Mouse (Mus musculus) bone marrow, adult 2 months (tissue): Measurements from ENCODE around the gene Chn1. TPM values are rescaled to one million over a fixed set of nuclear protein-coding genes. Genes with fewer than 3 reads are reported as not detected.

Source experiments
- H3K27ac ChIP-seq: fragments of 200-500 bp; 2 replicates; pipeline ENCODE4 v1.5.1; 2012; ENCODE audit warnings: low read depth, mild to moderate bottlenecking, control low read depth, inconsistent platforms, low read length; ENCODE audit not compliant: control insufficient read depth, poor library complexity, insufficient read depth
- H3K4me1 ChIP-seq: fragments of 200-500 bp; 2 replicates; pipeline ENCODE4 v1.6.1; 2011; ENCODE audit warnings: low read length; ENCODE audit not compliant: control insufficient read depth, insufficient read depth
- H3K4me3 ChIP-seq: fragments of 200-500 bp; replicated peaks from 2 replicates; pipeline ENCODE3; 2011; ENCODE audit warnings: mild to moderate bottlenecking, low read depth, low read length, control low read depth; ENCODE audit not compliant: control insufficient read depth
- CTCF ChIP-seq: fragments of 200-500 bp; IDR thresholded peaks from 2 replicates; pipeline ENCODE4 v1.5.1; 2011; ENCODE audit warnings: low read length, control low read depth; ENCODE audit not compliant: control insufficient read depth, insufficient read depth
- POLR2A ChIP-seq: fragments of 200-500 bp; IDR thresholded peaks from 2 replicates; pipeline ENCODE4 v1.6.1; 2011; ENCODE audit warnings: low read depth, mild to moderate bottlenecking, control low read depth, low read length, borderline replicate concordance; ENCODE audit not compliant: control insufficient read depth
- WGBS: fragments of 180-500 bp; shearing (Covaris S2); methylation state at CpG from one replicate; pipeline ENCODE4 v1.1.7; 2018; 5-methylcytosine and 5-hydroxymethylcytosine counted together
- polyA plus RNA-seq: library from polyadenylated mRNA; stranded (reverse); fragments of >200 nt; gene quantifications from 2 replicates; pipeline ENCODE4 v1.2.4, GENCODE M21; 2011; ENCODE audit warnings: low replicate concordance; ENCODE audit not compliant: missing spikeins, insufficient read depth, insufficient read length

Gene Chn1
- polyA plus RNA-seq, 1 experiment, result not detected

DNA sequence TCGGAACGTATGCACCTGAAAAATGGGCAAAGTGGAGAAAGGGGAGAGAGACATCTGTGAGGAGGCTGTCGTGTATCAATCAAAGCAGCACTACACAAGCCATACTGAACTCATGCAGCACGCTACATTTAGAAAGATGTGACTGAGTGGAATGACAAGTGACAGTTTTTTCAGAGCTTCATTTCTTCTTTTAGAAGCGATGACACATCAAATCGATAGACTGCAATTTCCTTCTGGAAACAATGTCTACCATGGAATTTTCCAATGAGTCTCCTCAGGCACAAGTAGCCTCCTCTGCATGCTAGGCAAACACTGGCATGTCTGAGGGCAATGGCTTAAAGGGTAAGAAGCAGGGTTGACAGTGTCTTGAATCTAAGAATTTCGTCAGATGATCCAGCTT is 143.3 kb downstream of the Chn1 start:
- H3K4me3 ChIP-seq, result no peak overlapping the region
- H3K27ac ChIP-seq, result no peak overlapping the region
- 73% methylated on average over 7 of the region's 7 CpGs for WGBS
- TF ChIP-seq POLR2A (no peak), CTCF (no peak)
- H3K4me1 ChIP-seq, result no peaks in the 10 kb centered on the region

DNA sequence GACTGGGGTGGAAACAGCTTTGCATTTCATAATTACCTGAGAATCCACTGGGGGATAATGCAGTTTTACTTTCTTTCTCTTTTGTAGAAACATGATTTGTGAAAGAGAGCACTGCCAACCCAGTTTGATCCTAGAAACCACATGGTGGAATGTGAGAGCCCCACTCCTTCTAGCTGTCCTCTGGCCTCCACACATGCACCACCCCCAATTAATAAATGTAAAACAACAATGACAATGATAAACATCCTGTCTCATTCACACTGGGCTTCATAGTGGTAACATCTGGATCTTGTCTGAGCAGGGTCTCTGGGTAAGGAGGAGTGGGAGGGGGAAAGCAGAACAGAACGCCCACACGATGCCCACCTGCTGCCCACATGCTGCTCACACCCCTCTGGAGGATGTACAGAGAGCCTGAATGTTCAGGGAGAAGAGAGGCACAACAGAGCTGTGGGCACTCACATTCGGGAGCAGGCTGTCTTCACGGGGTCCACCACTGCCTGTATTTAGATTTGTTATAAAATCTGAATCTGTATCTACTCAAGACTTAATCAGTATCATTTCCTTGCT is 156.6 kb downstream of the Chn1 start:
- no peaks in the 10 kb centered on the region for H3K4me1 ChIP-seq
- 80% methylated on average over 4 of the region's 4 CpGs for WGBS
- no peak for TF ChIP-seq POLR2A
- H3K27ac ChIP-seq, result no peak overlapping the region
- no peak overlapping the region for H3K4me3 ChIP-seq

DNA sequence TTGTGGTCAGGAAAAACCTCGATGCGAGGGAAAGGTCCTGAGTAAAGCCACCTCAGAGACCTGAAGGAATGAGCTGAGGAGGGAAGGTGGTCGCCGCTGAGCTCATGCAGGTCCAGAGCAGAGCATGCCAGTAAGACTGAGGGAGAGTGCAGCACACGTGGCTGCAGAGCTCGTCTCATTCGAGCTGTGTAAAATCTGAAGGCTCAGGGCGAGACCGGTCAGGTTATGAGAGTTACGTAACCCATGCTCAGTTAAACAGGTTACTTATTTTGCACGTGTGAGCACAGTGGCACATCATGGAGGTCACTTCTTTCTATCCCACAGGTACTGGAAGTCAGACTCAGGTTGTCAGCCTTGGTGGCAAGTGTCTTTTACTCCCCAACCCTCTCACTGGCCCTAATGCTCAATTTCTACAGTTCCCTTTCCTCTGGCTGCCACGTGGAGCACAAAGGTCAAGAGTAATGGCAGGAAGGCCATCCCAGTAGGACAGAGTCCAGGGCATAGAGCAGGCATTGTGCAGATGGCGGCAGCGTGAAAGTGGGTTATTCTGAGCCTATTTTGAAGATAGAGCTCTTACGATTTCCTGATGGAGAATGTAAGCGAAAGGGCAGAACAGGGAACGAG is 158.6 kb downstream of the Chn1 start:
- Histone ChIP-seq H3K4me1 (no peaks in the 10 kb centered on the region; the same call in 1 of the 2 replicates), H3K4me3 (no peak overlapping the region), H3K27ac (no peak overlapping the region)
- 79% methylated on average over 17 of the region's 17 CpGs for WGBS
- no peak for TF ChIP-seq CTCF
- TF ChIP-seq POLR2A, result no peak

DNA sequence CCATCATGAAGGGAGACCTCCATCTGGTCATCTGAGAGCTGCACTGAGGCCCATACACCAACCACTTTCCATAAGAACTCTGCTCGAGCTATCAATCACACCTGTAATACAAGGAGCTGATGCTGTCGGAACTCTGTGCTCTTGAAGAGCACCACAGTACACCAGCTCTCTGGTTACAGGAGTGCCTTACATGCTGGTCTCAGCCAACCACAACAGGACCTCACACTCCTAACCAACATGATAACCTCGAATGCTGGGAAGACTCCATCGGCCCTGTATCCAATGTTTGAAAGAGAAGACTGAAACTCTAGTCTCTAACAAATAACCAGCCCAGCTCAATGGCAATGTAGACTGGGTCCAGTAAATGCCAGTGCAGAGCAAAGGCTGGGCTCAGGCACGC is 159.7 kb downstream of the Chn1 start:
- Histone ChIP-seq H3K27ac (no peak overlapping the region), H3K4me1 (no peaks in the 10 kb centered on the region; the same call in 1 of the 2 replicates), H3K4me3 (no peak overlapping the region)
- 83% methylated on average over 5 of the region's 5 CpGs for WGBS
- TF ChIP-seq CTCF, result no peak

DNA sequence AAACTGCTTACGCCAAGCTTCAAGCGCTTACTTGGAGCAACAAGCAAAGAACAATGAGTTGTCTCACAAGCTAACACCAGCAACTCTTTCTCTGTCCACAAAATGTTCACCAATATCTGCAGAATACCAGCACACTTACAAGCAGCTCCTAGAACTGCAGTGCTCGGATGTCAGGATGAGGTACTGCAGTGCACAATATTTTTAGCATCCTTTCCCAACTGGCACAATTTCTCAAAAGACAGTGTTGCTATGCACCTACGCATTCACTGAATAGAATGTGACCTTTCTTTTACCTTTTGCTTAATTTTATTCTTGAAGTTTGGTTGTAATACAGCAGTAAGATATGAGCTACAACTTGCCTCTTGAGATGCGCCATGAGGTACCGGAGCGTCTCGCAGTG is 160.8 kb downstream of the Chn1 start:
- 94% methylated on average over 8 of the region's 8 CpGs for WGBS
- TF ChIP-seq POLR2A, result no peak
- no peak for TF ChIP-seq CTCF
- no peaks in the 10 kb centered on the region; the same call in 1 of the 2 replicates for H3K4me1 ChIP-seq
- no peak overlapping the region for H3K27ac ChIP-seq
- H3K4me3 ChIP-seq, result no peak overlapping the region

DNA sequence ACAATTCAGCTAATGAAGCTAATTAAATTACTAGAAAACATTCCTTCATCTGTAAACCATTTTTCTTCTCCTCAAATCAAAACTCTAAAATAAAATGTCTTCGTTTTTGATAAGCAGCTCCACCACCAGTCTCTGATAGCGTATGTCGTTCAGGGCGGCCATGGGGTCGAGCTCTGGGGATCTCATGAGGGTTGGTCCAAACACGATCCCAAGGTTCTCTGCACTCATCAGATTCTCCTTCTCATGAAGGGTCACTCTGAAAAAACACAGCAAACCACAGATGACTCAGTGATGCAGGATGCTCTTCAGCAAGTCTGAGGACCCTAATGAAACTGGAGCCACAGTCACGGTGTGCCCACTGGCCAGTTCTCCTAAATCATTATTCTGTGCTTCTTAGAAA is 162.2 kb downstream of the Chn1 start:
- H3K27ac ChIP-seq, result no peak overlapping the region
- TF ChIP-seq CTCF (no peak), POLR2A (no peak)
- H3K4me3 ChIP-seq, result no peak overlapping the region
- no peaks in the 10 kb centered on the region; the same call in 1 of the 2 replicates for H3K4me1 ChIP-seq
- WGBS, result 85% methylated on average over 7 of the region's 7 CpGs

DNA sequence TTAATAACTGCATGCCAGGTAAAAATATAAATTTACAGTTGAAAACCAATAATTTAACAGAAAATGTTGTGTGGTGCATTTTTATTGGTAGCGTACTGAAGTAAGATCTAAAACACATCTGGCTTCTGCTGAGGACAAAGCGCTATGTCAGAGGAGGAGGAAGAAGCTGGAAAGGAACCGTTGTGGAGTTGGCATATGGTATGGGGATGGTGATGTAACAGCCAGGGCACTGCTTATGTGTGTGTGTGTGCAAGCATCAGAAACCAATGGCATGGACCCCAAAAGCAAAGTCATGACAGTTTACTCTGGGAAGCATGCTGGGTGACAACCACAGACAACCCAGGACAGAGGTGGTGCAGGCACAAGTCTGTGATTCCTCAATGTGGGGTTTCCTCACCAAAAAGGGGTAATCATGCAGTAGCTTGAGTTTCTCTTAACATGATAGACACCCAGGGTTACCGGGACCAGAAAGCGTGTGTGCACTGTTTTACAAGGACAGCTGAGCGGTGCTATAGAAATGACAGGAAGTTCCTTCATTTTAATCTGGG is 162.7 kb downstream of the Chn1 start:
- H3K4me1 ChIP-seq, result no peaks in the 10 kb centered on the region; the same call in 1 of the 2 replicates
- 42% methylated on average over 6 of the region's 6 CpGs for WGBS
- H3K4me3 ChIP-seq, result no peak overlapping the region
- H3K27ac ChIP-seq, result no peak overlapping the region
- TF ChIP-seq POLR2A (no peak), CTCF (no peak)

DNA sequence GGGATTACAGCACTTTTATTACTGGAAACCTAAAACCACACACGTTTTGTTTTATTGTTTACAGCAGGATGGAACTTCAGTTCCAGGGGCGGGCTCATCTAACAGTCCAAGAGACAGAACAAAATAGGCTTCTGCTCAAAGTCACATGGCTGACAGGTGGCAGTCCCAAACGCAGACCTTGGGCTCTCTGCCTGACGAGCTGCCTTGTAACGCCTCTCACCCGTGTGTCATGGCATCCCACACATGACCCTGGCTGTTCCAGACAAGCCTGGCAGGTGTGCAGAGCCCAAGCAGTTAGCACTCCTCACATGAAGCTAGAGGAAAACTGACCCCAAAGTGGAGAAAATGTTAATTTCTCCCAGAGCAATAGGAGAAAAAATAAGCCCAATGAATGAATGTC is 163.3 kb downstream of the Chn1 start:
- 67% methylated on average over 6 of the region's 6 CpGs for WGBS
- no peak overlapping the region for H3K4me3 ChIP-seq
- H3K27ac ChIP-seq, result no peak overlapping the region
- no peak for TF ChIP-seq POLR2A
- no peak for TF ChIP-seq CTCF
- no peaks in the 10 kb centered on the region; the same call in 1 of the 2 replicates for H3K4me1 ChIP-seq

DNA sequence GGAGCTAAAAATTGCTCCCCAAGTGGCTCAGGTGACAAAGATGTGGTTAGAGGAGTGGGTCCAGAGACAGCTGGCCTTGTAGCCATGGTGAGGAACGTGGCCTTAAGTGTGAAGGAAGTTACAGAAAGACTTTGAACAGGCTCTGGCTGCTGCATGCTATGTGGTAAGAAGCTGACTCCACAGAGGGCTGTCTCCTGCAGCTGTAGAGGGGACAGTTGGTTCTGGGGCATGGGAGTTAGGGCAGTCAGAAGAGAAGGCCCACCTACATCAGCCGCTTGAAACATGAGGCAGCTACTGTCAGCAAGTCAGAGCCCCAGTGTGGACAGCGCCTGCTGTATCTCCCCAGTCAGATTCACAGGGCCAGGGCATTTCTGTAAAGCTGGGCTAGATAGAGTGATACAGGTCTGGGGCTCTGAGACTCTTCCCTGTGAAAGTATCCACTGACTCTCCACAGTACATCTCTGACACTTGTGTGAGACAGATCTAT is 165.4 kb downstream of the Chn1 start:
- no peak overlapping the region for H3K4me3 ChIP-seq
- TF ChIP-seq CTCF (no peak), POLR2A (no peak)
- no peak overlapping the region for H3K27ac ChIP-seq
- no peaks in the 10 kb centered on the region; the same call in 1 of the 2 replicates for H3K4me1 ChIP-seq
- WGBS, result 58% methylated on average over 3 of the region's 3 CpGs
